Mouse (Mus musculus) adrenal gland, adult 8-10 months (tissue): ENCODE results near the gene Mill2. TPM values are rescaled to one million over a fixed set of nuclear protein-coding genes. Genes with fewer than 3 reads are reported as not detected.

Experiments
- DNase-seq: peaks from one replicate; pipeline ENCODE4 v3.0.0; 2022
- total RNA-seq, 4 experiments: library from RNA; stranded (reverse); gene quantifications; 2 replicates each; pipeline ENCODE4 v1.2.4; 2022

Mill2 gene
- total RNA-seq, 4 experiments from 2014 or later: 8.5 to 12.4 (median 11.2) TPM

DNA sequence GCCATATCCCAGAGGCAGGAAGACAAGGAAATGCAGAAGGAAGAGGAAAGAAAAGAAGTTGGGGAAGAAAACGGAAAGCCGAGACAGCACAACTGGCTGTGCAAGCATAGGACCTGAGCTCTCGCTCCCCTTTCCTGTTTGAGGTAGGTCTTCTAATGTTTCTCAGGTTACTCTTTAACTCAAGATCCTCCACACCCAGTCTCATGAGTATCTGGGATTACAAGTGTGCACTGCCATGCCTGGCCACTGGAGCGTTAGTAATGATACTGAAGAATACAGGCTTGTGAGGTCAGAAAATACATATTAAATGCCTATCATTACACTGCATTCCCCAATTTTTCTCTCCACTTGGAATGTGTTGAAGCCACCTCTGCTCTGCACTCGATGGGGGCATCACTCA is 35.6 kb downstream of the Mill2 start:
- DNase-seq: no peak

DNA sequence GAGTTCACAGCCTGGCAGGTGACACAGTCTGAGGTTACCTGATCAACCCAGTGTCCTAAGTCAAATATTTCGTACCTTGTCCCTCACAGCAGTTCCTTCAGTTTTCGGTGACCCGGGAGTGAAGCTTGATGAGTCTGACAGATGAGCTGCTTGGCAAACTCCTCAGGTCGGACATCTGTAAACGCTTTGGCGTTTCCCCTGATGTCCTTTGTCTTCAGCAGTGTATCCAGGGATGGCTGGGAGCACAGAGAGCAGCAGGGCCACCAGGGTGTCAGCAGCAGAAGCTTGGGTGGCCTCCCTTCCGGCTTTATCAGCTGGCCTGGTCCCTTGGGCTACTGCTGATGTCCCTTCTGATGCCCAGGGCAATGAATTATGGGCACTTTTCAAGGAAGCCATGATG is 38.9 kb downstream of the Mill2 start:
- no peak for DNase-seq

DNA sequence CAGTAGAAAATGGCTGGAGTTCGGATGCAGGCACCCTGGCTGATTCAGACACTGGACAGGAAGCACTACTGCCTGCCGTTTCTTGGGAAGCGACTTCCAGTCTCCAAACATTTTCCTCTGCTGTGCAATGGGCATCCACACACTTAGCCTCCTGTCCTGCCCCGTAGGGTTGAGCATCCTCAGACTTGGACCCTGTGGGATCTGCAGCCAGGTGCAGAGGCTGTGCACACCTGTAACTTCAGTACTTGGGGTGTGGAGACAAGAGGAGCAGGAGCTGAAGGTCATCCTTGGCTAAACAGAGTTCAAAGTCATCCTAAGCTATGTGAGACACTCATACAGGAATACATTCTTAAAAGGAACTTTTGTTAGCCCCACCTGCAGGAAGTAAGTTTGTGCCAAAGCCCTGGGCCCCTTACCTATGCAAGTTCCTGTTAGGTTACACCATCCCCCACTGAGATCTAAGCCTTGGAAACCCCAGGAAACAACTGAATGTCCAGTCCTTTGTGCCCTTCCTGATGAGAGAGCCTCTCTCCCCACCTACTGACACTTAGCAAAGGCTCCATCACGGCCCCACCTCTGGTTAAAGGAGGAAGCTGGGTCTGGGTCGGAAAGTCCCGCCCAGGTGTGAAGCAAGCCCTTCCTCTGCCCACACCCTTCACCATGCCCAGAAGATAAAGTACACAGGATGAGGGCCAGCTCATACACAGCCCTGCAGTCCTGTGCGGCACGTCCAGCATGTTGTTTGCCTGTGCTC is 44.4 kb downstream of the Mill2 start:
- DNase-seq: no peak

DNA sequence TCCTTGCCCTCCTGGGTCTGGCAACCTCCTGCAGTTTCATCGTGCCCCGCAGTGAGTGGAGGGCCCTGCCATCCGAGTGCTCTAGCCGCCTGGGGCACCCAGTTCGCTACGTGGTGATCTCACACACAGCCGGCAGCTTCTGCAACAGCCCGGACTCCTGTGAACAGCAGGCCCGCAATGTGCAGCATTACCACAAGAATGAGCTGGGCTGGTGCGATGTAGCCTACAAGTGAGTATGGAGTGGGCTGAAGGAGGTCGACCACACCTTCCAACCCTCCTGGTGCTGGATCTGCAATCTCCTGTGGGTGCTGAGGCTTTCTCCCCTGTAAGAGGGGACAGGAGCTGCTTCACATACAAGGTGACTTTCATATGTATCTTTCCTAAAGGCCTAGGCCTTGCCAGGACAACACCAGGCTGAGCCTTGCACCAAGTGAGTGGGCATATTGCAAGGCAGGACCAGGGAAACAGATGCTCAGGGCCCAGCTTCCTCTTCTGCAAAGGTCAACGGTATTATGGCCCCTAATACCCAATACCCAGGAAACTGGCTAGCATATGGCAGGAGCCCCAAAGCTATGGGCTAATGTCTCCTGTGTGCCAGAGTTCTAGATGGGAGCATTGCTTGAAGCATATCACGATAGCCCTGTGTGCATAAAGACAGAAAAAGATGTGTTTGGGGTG is 45.1 kb downstream of the Mill2 start:
- no peak for DNase-seq

DNA sequence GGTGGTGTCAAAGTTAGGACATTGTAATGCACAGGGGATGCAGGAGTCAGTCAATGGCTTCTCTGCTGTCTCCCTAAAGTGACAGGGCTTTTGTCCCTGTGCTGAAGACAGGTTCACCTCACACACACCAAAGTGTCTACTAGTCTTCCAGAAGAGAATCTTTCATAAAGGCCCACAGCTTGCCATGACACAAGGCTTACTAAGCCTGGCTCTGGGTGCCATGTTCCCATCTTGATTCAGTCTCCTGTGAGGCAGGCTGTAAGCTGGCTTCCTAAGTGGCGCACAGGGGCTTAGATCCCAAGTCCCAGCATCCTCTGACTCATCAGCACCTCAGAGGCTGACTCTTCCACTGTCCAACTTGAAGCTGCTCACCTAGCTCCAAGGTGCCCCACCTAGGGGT is 47.2 kb downstream of the Mill2 start:
- DNase-seq: no peak

DNA sequence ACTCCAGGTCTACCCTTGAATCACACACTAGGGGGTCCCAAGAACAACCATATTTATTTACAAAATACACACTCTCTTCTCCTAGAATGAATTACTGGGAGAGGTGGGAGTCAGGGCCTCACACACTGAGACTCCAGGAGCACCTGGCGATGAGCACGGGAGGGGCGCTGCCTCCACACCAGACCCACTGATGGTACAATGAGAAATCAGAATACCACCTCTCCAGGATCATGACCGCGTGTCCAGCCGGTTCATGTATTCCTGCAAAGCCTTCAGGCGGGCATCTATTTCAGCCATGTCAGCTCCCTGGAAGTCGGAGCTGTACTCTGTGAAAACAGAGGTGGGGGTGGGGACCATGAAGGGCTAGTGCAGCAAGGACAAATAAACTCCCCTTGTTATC is 51.1 kb downstream of the Mill2 start:
- no peak for DNase-seq

DNA sequence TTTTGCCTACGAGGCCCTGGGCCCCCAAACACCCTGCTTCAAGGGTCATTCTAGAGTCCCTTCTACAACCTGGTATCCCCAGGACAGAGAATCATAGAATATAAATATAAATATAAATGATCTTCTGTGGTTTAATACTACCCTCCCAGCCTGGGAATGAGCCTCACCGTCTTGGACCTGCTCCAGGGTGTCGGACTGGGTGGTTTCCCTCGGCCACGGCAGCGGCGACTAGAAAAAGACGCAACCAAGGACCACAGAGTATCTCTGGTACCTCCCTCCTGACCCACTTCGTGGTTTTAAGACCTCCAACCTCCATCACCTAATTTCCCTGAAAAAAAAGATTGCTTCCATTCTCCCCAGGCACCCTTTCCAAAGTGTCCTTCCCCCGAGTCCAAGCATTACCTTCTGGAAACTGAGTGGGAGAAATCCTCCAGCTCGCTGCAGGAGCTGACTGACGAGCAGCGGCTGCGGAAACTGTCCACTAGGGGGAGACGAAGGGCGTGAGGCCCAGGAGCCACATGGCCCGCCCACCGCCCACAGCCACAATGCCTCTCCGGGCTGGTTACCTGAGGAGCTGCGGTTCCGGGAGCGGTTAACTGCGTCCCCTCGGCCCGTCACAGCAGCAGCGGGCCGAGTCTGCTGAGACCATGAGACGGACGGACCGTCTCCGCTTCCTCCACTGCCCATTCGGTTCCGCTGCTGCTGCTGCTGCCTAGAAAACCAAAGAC is 52.3 kb downstream of the Mill2 start:
- peak; percentile 70 for DNase-seq

DNA sequence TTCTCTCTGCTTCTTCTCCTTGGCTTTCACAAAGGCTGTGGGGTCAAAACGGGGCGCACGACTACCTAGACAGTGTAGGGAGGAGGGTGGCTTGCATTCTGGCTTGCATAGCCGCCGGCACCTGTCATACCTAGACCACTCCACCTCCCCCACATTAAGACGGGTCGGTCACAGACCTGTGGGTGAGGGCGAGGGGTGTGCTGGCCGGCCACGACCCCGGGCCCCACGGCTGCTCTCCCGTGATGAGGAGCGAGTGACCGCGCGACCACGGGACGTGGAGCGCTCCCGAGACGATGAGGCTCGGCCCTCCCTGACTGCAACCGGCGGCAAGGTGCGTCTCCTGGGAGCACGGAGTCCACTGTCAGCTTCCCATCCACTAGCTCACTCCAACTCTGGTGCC is 53.2 kb downstream of the Mill2 start:
- DNase-seq: no peak

- DNase-seq: peak; percentile 63
Measured at GRCm38 (mm10) chr7:18893651-18894430, 54.1 kb downstream of the Mill2 start.

- DNase-seq: no peak
Measured at GRCm38 (mm10) chr7:18896536-18896935, 56.8 kb downstream of the Mill2 start.

DNA sequence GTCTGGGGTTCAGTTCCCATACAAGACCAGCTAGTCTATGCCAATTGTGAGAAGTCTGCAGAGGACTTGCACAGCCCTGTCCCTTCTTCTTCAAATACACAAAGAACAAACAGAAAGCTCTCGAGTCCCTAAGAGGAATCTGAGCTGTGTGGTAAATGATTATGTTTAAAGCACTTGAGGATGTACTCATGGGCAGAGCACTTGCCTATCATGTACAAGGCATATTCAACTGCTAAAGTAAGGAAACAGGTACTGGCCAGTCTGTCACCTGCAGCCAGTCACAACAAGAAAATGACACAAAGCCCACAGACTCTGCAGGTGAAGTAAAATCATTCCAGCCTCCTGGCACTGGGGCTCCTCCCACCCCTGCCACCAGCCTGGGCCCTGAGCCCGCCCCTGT is 60.7 kb downstream of the Mill2 start:
- no peak for DNase-seq

- DNase-seq: no peak
Measured at GRCm38 (mm10) chr7:18902486-18902885, 62.7 kb downstream of the Mill2 start.

- no peak for DNase-seq
Measured at GRCm38 (mm10) chr7:18904971-18905370, 65.2 kb downstream of the Mill2 start.

DNA sequence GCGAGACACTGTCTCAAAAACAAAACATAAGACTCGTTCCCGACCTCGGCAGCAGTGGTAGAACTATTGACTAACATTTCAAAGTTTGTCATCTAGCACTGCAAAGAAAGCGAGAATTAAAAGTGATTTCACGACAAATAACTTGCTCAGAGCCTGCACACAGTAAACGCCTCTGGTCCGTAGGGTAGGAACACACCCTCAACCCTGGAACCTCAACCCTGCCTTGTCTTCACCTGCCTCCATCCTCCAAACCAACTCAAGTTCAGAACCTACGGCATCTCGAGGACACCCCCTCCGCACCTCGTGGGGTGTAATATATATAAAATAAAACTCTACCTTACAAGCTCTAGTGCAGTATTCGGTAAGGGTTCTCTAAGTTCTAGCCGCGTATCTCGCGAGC is 70.0 kb downstream of the Mill2 start:
- DNase-seq: no peak

- DNase-seq: peak; percentile 97
Measured at GRCm38 (mm10) chr7:18910241-18910831, 70.6 kb downstream of the Mill2 start, which contains the start of gene Ccdc61. Ccdc61 (minus strand) TSS chr7:18910415.

Other genes starting within 250 kb of the Mill2 start
- not detected for gene Psg23, start 223.5 kb upstream of the Mill2 start, total RNA-seq
- gene Psg21, start 183.2 kb upstream of the Mill2 start, total RNA-seq: not detected
- gene Psg20, start 153.8 kb upstream of the Mill2 start, total RNA-seq: not detected
- not detected for gene Psg22, start 121.9 kb upstream of the Mill2 start, total RNA-seq
- gene Psg19, start 41.4 kb upstream of the Mill2 start, total RNA-seq: not detected
- not detected for gene Psg17, start 18.4 kb upstream of the Mill2 start, total RNA-seq
- 1 to 10 TPM; 1.3 to 2.8 (median 1.8) TPM for gene Pglyrp1, start 31.4 kb downstream of the Mill2 start, total RNA-seq
- 10 to 100 TPM; 12.6 to 18.4 (median 14.0) TPM for gene Ccdc61, start 70.4 kb downstream of the Mill2 start, total RNA-seq
- gene Nova2, start 85.9 kb downstream of the Mill2 start, total RNA-seq: 1 to 10 TPM; 5.6 to 9.2 (median 7.1) TPM
- gene Nanos2, start 147.4 kb downstream of the Mill2 start, total RNA-seq: not detected
- 10 to 100 TPM; 11.4 to 18.0 (median 15.5) TPM for gene Mypop, start 151.3 kb downstream of the Mill2 start, total RNA-seq
- 10 to 100 TPM; 49.0 to 52.8 (median 50.9) TPM for gene Irf2bp1, start 164.1 kb downstream of the Mill2 start, total RNA-seq
- under 1 TPM in 1 of 4 experiments, not detected in 3; 0.12 TPM for gene Foxa3, start 183.6 kb downstream of the Mill2 start, total RNA-seq
- 100 to 1,000 TPM; 110 to 113 (median 111) TPM for gene Sympk, start 184.4 kb downstream of the Mill2 start, total RNA-seq
- gene Rsph6a, start 214.7 kb downstream of the Mill2 start, total RNA-seq: under 1 TPM in 1 of 4 experiments, not detected in 3; 0.24 TPM
- gene Dmwd, start 236.3 kb downstream of the Mill2 start, total RNA-seq: 10 to 100 TPM; 54.9 to 74.1 (median 62.4) TPM
- gene Dmpk, start 243.9 kb downstream of the Mill2 start, total RNA-seq: 100 to 1,000 TPM; 118 to 287 (median 209) TPM